Mouse (Mus musculus): ENCODE results near the gene Capn2.

DNA sequence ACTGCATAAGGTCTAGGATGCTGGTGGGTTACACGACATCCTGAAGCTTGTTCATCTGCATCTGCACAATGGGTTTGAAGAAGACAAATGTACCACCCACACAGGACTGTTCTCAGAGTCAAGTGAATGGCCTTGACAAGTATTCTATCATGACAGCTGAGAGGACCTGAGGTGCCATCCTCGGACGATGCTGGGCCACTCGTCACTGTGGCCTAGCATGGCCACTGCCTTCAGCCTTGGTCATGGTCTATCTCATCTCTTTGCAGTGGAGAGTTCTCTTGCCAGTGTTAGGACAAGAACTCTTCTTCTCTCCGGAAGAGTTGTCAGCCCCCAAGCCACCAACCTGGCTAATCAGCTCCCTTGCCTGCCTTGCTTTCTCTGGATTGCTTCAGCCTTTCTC, 3.7 kb downstream of the Capn2 start:
- no peak for TF ChIP-seq CTCF (IDR thresholded peaks at IDR 0.05)
- TF ChIP-seq POLR2A (IDR thresholded peaks at IDR 0.05; ENCODE audit: insufficient read depth, low read depth, low read length), result no peak
